Mouse (Mus musculus) cerebellum, adult 11 months (tissue): ENCODE results near the gene Kalrn.

Experiments
- DNase-seq: peaks from one replicate; pipeline ENCODE4 v3.0.0; 2022

The Kalrn gene

DNA sequence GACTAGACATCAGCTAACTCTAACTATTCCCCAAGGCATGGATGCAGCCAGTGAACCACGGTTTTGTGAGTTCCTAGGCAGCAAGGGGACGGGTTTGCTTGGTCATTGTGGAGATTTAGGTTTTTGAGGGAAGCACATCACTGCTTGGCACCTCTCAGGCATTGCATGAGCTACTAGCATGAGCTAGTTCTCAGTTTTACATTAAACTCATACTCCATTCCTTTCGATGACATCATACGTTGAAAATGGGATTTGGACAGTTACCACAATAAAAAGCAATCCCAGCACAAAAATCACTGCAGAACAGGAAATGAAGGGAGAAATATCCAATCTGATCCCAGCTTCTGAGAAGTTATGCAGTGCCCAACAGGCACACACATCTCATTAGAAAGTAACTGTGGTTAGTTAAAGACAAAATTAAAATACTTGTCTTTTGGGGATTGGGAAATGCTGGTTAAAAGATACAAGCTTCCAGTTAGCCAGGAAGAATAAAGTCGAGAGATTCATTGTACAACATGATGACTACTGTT is 23.8 kb downstream of the Kalrn start:
- DNase-seq, result no peak

DNA sequence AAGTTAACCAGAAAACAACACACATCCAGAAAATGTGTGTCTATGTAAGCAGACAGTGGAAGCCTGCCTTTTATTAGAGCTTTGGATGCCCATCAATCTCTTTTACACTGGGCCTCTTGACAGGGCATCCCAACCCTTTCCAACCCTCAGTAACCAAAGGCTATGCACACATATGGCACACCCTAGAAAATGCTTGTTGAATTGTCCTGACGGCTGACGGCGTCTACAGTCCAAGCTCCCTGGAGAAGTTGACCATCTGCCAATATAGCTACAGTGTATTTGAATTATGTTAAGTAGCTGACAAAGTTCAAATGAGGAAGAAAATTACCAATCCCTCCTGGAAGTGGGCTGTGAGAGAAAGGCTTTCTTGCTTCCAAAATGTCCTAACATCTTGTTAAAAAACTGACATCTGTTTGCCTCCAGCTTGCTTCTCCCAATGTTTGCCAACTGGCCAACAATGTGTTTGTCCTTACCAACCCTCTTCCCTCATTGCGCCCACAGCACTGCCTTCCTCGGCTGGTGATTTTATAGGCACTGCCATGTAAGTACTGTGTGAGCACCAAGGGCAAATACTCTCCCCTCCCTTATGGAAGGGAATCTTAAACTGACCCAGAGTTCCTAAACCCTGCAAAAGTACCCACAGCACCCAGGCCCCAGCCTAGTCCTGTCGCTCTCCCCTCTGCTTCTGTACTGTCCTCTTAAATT is 26.4 kb downstream of the Kalrn start:
- DNase-seq, result no peak

DNA sequence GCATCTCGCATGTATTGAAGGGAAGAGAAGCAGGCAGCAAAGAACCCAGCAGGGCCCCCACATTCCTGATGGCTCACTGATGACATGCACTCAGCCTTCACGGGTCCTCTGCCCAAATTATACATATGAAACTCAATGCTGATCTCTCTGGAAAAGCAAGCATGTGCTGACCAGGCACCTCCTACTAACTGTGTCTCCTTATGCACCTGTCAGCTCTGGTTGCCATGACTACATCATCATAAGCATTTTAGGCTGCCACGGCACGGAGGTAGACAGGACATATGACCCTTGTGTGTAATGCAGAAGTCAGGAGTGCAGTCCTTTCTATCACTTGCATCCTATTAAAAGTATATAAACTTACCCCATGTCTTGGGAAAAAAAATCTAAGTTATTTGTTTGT is 29.6 kb downstream of the Kalrn start:
- no peak for DNase-seq

DNA sequence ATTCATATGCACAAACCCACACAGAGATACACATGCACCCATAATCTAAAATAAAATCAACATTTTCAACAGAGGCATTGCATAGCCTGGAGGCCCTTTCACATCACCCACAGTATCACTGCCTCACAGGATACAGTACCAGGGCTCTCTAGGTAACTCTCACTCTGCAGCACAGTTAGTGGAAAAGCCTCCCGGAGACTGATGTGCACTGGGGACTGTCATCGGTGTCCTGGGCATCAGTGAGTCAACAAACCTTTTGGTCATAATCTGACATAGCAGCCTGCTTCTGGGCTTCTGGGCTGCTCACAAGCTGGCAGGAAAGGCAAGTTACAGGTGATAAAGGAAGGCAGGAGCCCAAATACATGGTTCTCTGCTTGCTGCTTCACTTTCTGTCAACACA is 31.0 kb downstream of the Kalrn start:
- DNase-seq, result no peak

DNA sequence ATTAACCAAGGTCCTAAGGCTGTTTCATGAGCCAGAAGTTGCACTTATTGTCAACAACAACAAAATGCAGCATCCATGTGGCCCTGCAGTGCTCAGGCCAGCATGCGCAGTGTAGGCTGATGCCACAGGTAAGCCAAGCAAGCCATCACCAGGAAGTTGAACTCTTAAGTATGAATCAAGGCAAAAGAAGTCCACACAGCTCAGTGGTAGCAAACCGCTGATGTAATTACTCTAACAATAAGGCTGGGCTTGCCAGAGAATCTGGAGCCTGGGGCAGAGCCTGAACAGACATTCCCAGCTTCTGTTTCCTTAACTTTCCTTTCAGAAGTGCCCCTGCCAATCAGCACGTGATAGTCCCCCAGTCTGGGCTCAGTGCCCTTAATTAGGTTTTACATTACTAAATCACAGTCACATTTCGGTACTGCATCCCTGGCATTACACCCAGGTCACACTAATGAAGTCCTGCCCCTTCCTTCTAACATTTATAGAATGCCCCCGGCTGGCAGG is 34.6 kb downstream of the Kalrn start:
- DNase-seq, result no peak

DNA sequence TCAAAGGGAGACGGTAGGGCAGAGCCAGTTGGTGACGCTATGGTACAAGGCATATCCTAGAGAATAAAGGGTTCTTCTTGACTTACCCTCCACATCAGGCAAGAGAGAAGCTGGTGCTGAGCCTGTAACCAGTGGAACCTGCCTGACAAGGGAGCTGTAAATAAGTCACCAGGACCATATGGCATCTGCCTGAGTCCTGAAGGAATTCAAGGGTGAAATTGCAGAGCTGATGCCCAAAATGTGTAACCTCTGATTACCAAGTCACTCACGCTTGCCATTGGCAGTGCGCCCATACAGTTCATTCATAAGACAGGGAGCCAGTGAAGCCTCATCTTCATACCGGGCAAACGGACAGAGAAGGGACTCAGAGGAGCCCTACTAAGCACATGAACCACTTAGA is 37.0 kb downstream of the Kalrn start:
- peak; percentile 64 for DNase-seq

DNA sequence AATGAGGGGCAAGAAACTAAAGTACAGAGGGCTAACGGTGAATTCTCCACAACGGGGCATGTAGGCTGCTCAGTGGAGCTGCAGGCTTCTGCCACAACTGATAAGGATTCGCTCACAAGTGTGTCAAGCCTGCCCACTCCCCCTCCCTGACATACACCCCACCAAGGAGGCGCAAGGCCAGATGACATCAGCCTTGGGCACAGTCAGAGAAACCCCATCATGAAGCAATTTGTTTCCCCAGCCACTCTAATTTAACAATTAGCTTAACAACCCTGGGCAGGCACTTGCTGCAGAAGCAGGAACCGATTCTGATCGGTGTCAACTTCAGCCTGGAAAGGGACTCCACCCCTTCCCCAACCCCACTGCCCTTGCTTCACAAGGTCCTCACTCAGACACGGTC is 38.2 kb downstream of the Kalrn start:
- DNase-seq, result no peak

DNA sequence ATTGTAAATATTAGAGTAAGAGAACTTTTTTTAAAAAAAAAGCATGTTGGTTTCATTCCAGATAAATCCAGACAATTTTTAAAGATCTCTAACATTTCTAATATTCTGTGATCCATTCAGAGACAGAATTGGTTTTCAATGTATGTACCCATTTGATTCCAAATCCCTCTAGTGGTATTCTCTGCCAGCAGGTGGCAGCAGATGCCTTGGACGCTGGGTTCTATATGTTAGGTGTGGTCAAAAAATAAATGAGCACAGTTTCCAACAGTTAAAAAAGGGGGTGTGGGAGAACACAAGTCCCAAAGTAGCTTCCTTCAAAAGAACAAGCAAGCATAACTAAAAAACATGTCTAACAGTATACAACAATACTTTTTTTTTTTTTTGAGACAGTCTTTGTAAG is 41.8 kb downstream of the Kalrn start:
- peak; percentile 11 for DNase-seq

DNA sequence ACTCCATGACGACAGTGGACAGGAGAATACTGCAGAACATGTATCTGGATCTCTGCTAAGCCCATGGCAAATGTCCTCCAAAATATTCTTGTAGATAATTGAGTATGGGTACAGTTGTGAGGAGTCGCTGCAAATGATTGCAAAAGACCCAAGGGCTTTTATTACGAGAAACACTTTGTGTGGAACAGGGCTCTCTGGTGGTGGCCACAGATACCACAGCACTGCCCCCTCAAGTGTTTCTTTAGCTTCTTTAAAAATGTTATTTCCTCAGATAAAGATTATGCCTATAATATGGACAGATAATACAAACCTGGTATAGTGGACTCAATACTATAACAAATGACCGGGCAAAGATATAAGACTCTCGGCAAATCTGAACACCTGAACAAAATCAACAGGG is 43.3 kb downstream of the Kalrn start:
- no peak for DNase-seq

DNA sequence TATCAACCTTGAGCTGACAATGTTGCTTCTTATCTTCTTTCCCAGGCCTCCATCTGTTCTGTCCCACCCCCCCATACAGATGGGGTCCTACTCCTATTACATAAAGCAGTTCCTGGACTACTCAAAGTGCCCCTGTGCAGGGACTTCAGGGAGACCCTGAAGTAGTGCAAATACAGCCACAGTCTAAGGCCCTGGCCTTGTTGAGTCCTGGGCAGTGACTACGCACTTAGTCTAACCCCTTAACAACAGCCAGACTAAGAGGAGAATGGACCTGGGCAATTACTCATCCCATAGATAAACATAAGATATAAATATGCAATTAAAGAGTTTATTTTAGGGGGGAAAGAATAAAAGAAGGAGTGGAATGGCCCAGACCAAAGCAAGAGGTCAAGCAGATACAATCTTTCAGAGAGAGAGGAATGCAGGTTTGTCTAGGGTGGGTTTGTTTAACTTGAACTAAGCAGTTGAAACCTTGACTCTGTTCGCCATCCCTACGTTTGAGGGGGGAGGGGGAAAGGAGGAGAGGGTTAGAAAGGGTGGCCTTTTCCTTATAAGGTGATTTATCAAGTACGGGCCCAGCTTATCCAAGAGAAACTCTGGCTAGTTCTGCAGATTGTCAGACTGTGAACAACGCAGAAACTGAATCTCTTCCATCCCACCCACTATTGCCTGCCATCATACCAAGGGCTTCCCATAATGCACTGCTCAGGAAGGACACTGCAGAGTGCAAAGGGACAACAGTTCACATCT is 44.9 kb downstream of the Kalrn start:
- no peak for DNase-seq

DNA sequence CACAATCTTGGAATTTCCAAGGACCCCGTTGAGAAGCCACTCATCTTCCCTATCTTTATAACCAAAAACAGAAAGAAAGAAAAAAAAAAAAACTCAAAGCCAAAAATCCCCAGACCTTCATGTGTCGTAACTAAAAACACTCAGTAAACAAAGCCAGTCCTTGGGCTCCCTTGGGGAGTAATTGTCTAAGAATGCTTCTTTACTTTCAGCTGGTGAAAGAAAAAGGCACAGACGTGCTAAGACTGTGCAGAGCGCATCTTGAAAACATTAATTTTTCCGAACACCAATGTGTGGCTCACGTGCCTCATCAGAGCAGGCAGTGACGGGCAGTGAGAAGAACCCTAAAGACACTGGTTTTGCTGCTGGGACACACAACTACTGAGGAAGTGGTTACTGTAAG is 47.0 kb downstream of the Kalrn start:
- no peak for DNase-seq

DNA sequence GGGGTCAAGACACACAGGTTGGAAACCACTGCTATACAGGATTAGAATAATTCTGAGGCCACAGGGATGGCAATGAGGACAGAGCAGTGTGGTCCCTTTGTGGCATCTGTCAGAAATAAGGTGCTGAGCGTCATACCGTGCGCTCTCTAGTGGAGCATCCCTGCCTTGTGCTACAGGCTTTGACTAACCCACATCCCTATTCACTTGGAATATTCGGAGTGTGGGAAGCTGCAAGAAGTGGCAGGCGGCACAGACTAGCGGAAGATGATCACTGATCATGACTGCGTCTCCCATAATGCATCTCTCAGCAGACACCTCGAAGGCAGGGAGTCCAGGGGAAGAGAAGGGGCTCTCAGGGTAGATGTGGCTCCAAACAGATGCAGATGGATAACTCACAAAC is 47.5 kb downstream of the Kalrn start:
- DNase-seq, result no peak

DNA sequence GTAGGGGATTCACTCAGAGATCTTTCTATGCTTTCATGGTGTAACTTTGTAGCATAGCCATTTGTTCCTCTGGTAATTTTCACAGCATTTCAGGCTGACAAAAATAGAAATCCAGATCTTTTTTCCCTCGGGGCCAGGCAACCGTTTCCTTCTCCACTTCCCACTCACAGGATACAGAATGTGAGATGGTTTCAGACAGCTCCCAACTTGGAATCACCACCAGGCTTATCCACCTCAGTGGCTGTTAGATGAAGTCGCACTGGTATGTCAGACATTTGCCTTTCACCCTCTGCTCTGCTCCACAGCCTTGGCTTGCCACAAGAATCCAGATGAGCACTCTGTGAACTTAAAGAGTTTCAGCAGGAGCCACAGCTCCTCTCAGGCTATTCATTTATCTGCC is 48.1 kb downstream of the Kalrn start:
- no peak for DNase-seq

DNA sequence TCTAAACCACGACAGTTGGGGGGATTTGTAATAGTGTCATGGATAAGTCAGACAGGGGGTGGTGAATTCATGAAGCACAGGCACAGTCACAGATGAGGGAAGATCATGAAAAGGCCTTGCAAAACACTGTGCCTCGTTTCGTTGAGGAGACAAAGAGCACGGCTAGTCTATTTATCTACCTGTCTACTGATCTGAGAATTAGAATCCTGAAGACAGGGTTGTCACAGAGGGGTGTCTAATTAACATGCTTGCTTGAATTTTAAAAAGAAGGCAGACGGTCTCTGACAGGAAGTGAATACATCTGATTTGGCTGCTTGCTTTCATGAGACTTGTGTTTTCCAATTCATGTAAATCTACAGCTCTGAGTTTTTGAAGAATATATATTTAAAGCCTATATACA is 52.3 kb downstream of the Kalrn start:
- DNase-seq, result no peak

DNA sequence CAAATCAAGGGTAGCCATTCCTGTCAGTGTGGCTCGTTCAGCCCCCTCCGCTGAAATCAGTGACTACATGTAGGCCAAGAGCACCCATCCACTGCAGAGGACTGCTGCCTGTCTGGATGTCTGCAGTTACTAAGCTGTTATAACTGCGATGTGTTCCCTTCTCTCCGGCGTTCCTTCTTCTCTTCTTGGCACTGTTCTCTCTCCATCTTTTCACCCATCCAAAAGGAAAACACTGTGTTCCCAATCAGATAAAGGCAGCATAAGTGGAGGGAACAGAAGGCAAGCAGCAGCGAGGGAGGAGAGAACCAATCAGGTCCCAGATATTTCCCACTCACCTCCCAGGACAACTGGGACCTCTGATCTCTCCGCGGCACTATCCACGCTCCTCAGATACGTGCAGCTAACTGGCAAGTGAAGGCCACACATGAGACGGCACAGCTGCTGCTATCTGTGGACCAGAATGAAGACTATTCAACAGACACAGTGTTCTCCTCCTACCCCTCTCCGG is 56.4 kb downstream of the Kalrn start:
- no peak for DNase-seq

DNA sequence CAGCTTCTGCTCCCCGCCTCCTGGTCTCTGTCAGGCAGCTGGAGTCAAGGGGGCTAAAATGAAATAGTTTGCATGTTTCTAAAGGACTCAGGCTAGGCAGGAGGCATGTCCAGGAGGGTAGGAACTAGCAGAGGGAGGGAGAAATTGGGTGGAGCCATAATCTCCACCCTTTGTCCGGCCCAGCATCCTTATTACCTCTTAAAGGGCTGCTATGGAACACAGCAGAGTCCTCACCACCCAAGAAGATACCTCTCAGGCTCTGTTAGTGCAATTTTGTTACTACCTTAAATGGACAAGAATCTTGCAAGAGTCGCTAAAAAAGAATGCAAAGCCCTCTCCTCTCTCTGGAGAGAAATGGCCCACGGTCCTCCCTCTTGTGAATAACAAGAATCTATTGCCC is 57.8 kb downstream of the Kalrn start:
- no peak for DNase-seq

DNA sequence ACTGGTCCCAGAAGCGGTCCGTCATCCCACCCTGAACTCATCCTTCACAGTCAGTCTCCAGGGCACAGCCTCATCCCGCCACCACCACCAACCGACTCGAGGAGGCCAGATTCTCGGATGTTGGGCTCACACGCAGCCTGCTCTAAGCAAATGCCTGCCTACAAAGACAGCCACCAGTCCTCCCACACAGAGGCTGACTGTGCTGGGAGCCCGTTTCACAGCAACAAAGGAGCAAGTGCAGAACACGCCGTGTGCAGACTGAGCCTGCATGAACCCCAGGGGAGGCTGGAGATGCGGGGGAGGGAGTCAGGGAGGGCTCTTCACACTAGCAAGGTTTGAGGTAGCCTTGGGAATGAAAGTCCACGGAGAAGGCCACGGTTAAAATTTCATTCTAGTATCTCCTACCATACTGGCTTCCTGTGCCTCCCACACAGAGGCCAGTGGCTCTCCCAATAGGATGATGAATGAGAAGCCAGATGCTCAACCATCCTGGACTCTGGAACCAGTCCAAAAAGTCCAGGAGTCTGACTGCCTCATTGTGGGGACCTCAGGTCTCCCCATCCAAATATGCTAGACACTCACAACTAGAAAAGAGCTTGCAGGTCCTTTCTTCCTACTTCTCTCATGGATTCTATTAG is 59.3 kb downstream of the Kalrn start:
- DNase-seq, result no peak

DNA sequence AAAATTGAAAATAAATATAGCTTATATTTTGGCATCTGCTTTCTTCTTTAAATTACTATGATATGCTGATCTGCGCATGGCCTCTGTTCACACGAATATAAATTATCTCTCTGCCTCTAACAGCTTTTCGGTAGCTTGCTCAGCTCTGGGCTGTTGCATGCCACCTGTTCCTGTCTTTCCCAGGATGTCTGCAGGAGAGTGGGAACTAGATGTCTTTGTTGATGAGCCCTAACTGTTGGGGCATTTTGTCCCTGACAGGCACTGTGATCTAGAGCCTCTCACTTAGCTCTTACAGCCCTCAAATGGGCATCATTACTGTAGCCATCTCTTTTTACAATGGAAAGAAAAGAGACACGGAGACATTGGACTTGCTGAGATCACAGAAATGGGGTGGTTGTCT is 61.0 kb downstream of the Kalrn start:
- DNase-seq, result no peak

DNA sequence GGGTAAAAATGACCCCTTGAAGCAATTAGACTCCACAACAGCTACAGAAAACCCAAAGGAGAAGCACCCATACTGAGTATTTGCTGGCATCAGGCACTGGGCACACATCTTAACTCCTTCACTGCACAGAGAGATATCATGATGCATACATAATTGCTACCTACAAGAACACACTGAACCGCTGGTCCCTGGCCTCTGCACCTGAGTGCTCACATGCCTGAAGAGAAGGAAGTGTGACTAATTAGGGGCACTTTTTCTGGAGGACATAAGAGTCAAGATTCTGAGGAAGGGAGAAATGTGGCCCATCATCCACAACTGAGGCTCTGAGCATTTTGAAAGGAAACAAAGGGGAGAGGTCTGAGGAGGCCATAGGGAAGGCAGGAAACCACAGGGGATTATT is 65.2 kb downstream of the Kalrn start:
- no peak for DNase-seq

DNA sequence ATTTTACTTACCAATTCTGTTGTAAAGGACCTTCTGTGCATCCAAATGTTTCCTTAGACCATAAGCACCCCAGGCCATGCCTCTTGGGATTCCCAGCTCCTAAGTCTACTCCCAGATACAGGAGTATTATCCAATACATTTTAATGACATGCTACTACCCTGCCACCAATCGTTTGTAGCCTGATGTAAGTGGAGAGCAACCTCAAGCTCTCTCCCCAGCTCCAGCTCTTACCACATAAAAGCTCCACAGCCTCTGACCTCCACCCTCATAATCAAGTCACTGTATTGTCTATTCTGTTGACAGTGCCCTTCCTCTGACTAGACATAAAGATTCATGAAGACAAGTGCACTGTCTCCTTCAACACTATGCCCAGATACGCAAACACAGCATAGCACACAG is 67.3 kb downstream of the Kalrn start:
- DNase-seq, result no peak

DNA sequence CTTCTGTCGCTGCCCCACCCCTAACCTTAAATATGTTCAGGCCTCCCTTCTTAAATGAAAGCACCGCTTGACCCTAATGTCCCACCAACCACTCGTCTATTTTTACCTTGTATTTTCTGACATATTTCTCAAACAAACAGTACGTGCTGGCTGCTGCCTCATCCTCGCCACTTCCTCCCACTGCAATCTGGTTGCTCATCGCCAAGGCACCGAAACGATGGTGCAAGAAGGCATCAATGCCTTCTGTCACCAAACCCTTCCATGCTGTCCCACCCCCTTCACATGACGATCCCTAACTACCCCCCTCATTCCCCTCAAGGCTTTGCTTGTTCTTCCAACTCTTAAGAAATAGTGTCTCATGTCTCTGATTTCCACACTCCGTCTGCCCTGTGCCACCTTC is 69.1 kb downstream of the Kalrn start:
- DNase-seq, result no peak

DNA sequence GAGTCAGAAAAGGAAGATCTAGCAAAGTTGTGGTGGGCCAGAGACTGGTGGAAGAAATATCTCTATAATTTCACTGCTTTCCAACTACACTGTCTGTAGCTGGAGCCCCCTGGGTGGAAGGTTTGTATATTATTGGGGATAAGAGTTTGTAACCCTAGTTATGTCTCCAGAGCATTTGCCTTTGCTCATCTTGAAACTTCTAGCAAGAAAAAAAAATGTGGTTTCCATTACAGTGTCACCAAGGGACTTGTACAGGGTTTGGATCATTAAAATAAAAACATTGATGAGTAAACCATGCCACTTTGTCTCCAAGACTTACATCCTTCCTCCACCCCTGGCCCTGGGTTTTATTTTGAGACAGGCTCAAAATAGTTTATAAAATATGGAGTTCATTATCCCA is 71.2 kb downstream of the Kalrn start:
- no peak for DNase-seq

DNA sequence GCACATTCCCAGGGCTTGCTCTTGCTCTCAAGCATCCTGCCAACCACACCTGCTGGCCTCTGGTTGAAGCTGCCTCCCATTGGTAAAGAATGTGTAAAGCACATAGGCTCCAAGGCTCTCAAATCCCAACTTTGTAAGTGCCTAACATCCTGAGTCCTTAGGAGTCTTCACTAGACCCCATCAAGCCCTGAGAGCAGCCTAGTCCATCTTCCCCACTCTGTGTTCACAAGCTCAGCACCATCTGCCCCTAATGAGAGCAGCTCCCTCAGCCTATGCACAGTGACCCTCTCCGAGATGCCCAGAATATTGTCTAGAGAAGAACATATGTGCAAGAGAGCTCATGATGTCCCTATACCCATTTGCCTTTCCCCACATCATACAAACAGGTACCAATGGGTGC is 78.6 kb downstream of the Kalrn start:
- DNase-seq, result no peak

DNA sequence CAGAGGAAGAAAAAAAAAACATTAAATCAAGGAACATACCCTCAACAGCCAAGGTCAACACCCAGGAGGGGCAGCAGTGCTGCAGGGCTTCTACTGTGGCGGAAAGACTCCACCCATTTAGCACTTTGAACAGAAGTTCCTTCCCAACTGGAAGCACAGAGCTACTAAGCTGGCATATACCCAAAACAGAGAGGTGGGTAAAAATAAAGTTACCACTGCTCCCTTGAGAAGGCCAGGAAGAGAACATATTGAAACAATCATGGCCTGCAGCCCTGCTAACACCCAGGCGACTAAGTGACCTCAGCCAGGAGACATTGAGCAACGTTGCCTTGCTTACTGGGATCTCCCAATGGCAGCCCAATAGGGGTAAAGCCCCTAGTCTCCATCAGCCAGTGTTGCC is 79.4 kb downstream of the Kalrn start:
- no peak for DNase-seq
